Mouse (Mus musculus) intestine, embryonic 16.5 days (tissue): ENCODE measurements around the gene Tst. TPM values are rescaled to one million over a fixed set of nuclear protein-coding genes. Genes with fewer than 3 reads are reported as not detected.

ENCODE experiments used
- ATAC-seq: fragments of 200-750 bp; cut with Nextera tagmentation; 2 replicates; pipeline ENCODE4 v1.8.0; 2017; ENCODE audit warnings: moderate TSS enrichment, moderate library complexity
- H3K27ac ChIP-seq: fragments of 300-500 bp; sonication (generic); 2 replicates; pipeline ENCODE4 v1.5.1; 2014; ENCODE audit warnings: mild to moderate bottlenecking, low read length
- H3K27me3 ChIP-seq: fragments of 300-500 bp; sonication (generic); replicated peaks from 2 replicates; pipeline ENCODE4 v1.6.1; 2014; ENCODE audit warnings: low read length, control low read depth, mixed read lengths; ENCODE audit not compliant: control insufficient read depth, insufficient read depth
- H3K36me3 ChIP-seq: fragments of 300-500 bp; sonication (generic); 2 replicates; pipeline ENCODE4 v1.6.1; 2014; ENCODE audit warnings: low read length, control low read depth; ENCODE audit not compliant: control insufficient read depth, insufficient read depth
- H3K4me1 ChIP-seq: fragments of 300-500 bp; sonication (generic); 2 replicates; pipeline ENCODE4 v1.6.1; 2014; ENCODE audit warnings: low read length, control low read depth, mixed read lengths; ENCODE audit not compliant: control insufficient read depth, insufficient read depth
- H3K4me2 ChIP-seq: fragments of 300-500 bp; sonication (generic); 2 replicates; pipeline ENCODE4 v1.6.1; 2014; ENCODE audit warnings: low read depth, low read length, control low read depth
- H3K4me3 ChIP-seq: fragments of 300-500 bp; sonication (generic); 2 replicates; pipeline ENCODE4 v1.5.1; 2014; ENCODE audit warnings: mild to moderate bottlenecking, low read length
- H3K9ac ChIP-seq: fragments of 300-500 bp; sonication (generic); 2 replicates; pipeline ENCODE4 v1.6.1; 2014; ENCODE audit warnings: low read depth, low read length
- H3K9me3 ChIP-seq: fragments of 300-500 bp; sonication (generic); 2 replicates; pipeline ENCODE4 v1.6.1; 2016; ENCODE audit warnings: low read length, control low read depth; ENCODE audit not compliant: control insufficient read depth
- WGBS: fragments of 180-500 bp; shearing (Covaris S2); extraction: QIAGEN DNeasy Blood & Tissue Kit; methylation state at CpG from one replicate; pipeline ENCODE4 v1.1.7; 2014; 5-methylcytosine and 5-hydroxymethylcytosine counted together
- polyA plus RNA-seq: library from polyadenylated mRNA; unstranded; fragments of >200 nt; fragmentation: Nextera tagmentation; extraction: Ambion mirVana; gene quantifications from 2 replicates; pipeline ENCODE4 v1.2.1, GENCODE M21; 2015

Gene Tst
- 62.9 and 68.1 TPM in 2 replicates for polyA plus RNA-seq

GRCm38 (mm10) chr15:78405517-78406211 is at the start of gene Tst:
Gene Tst, minus strand, starts transcription at chr15:78405907.
- H3K36me3 ChIP-seq, result no peaks in the 10 kb centered on the region
- no peaks in the 10 kb centered on the region for H3K9me3 ChIP-seq
- ATAC-seq, result peak; percentile 85
- peak within 1 kb of the TSS; percentile 91 for H3K27ac ChIP-seq
- peak within 1 kb of the TSS; percentile 75 for H3K4me2 ChIP-seq
- peak within 1 kb of the TSS; percentile 65 for H3K4me3 ChIP-seq
- H3K27me3 ChIP-seq, result peaks cover 6% of the 10 kb centered on the region
- WGBS, result 1% methylated on average over 34 of the region's 34 CpGs
- H3K4me1 ChIP-seq, result peaks cover 41% of the 10 kb centered on the region
- H3K9ac ChIP-seq, result peak within 1 kb of the TSS; percentile 76

- H3K36me3 ChIP-seq, result no peaks in the 10 kb centered on the region
- H3K27me3 ChIP-seq, result no peaks in the 10 kb centered on the region
- no peaks in the 10 kb centered on the region for H3K4me1 ChIP-seq
- H3K4me2 ChIP-seq, result no peak overlapping the region
- H3K4me3 ChIP-seq, result no peak overlapping the region
- H3K27ac ChIP-seq, result no peak overlapping the region
- H3K9ac ChIP-seq, result no peak overlapping the region
- H3K9me3 ChIP-seq, result no peaks in the 10 kb centered on the region
- 48% methylated on average over 4 of the region's 4 CpGs for WGBS
- 0 out of 2 replicates have a peak, but pooled peaks have one; percentile 54 for ATAC-seq
Observed at GRCm38 (mm10) chr15:78455168-78455567, 49.5 kb upstream of the Tst start.

GRCm38 (mm10) chr15:78452929-78453328 is 47.2 kb upstream of the Tst start:
- Histone ChIP-seq H3K9ac (no peak overlapping the region), H3K27ac (no peak overlapping the region), H3K27me3 (no peaks in the 10 kb centered on the region), H3K9me3 (no peaks in the 10 kb centered on the region), H3K36me3 (no peaks in the 10 kb centered on the region), H3K4me2 (no peak overlapping the region), H3K4me3 (no peak overlapping the region), H3K4me1 (no peaks in the 10 kb centered on the region)
- 71% methylated on average over 3 of the region's 3 CpGs for WGBS
- no peak for ATAC-seq

GRCm38 (mm10) chr15:78451201-78451600 is 45.5 kb upstream of the Tst start:
- WGBS, result 84% methylated on average over 2 of the region's 2 CpGs
- ATAC-seq, result no peak

GRCm38 (mm10) chr15:78450419-78450768 is 44.7 kb upstream of the Tst start:
- Histone ChIP-seq H3K9me3 (no peaks in the 10 kb centered on the region), H3K4me1 (no peaks in the 10 kb centered on the region), H3K4me3 (no peak overlapping the region), H3K36me3 (no peaks in the 10 kb centered on the region), H3K9ac (no peak overlapping the region), H3K27ac (no peak overlapping the region), H3K4me2 (no peak overlapping the region), H3K27me3 (no peaks in the 10 kb centered on the region)
- WGBS, result 90% methylated on average over 6 of the region's 6 CpGs
- no peak for ATAC-seq

More at GRCm38 (mm10) chr15:78451201-78451600, 45.5 kb upstream of the Tst start:
- no peak overlapping the region for H3K9ac ChIP-seq
- H3K27me3 ChIP-seq, result no peaks in the 10 kb centered on the region
- no peaks in the 10 kb centered on the region for H3K9me3 ChIP-seq
- no peak overlapping the region for H3K27ac ChIP-seq
- H3K4me1 ChIP-seq, result no peaks in the 10 kb centered on the region
- no peak overlapping the region for H3K4me2 ChIP-seq
- H3K36me3 ChIP-seq, result no peaks in the 10 kb centered on the region
- no peak overlapping the region for H3K4me3 ChIP-seq

- no peak overlapping the region for H3K4me2 ChIP-seq
- H3K9me3 ChIP-seq, result no peaks in the 10 kb centered on the region
- ATAC-seq, result no peak
- H3K27me3 ChIP-seq, result no peaks in the 10 kb centered on the region
- 34% methylated on average over 7 of the region's 7 CpGs for WGBS
- H3K9ac ChIP-seq, result no peak overlapping the region
- no peak overlapping the region for H3K4me3 ChIP-seq
- H3K36me3 ChIP-seq, result no peaks in the 10 kb centered on the region
- no peak overlapping the region for H3K27ac ChIP-seq
- H3K4me1 ChIP-seq, result no peaks in the 10 kb centered on the region
Observed at GRCm38 (mm10) chr15:78449694-78450418, 44.1 kb upstream of the Tst start.

GRCm38 (mm10) chr15:78449131-78449530 is 43.4 kb upstream of the Tst start:
- no peak overlapping the region for H3K4me3 ChIP-seq
- no peaks in the 10 kb centered on the region for H3K27me3 ChIP-seq
- H3K4me2 ChIP-seq, result no peak overlapping the region
- no peaks in the 10 kb centered on the region for H3K36me3 ChIP-seq
- H3K9me3 ChIP-seq, result no peaks in the 10 kb centered on the region
- H3K4me1 ChIP-seq, result no peaks in the 10 kb centered on the region
- H3K27ac ChIP-seq, result no peak overlapping the region
- H3K9ac ChIP-seq, result peak overlapping the region; percentile 42; the same call in 1 of the 2 replicates
- WGBS, result 62% methylated on average over 6 of the region's 6 CpGs
- no peak for ATAC-seq

- no peaks in the 10 kb centered on the region for H3K27me3 ChIP-seq
Observed at GRCm38 (mm10) chr15:78447746-78448535, 42.2 kb upstream of the Tst start.

GRCm38 (mm10) chr15:78447121-78447520 is 41.4 kb upstream of the Tst start:
- ATAC-seq, result no peak
- Histone ChIP-seq H3K27me3 (no peaks in the 10 kb centered on the region), H3K9me3 (no peaks in the 10 kb centered on the region), H3K4me1 (no peaks in the 10 kb centered on the region), H3K4me3 (no peak overlapping the region), H3K9ac (0 out of 2 replicates have a peak overlapping the region, but pooled peaks have one; percentile 45), H3K4me2 (no peak overlapping the region), H3K27ac (0 out of 2 replicates have a peak overlapping the region, but pooled peaks have one; percentile 2), H3K36me3 (no peaks in the 10 kb centered on the region)
- WGBS, result 42% methylated on average over 7 of the region's 7 CpGs

More at GRCm38 (mm10) chr15:78447746-78448535, 42.2 kb upstream of the Tst start:
- Histone ChIP-seq H3K9me3 (no peaks in the 10 kb centered on the region), H3K9ac (peak overlapping the region; percentile 67), H3K36me3 (no peaks in the 10 kb centered on the region), H3K4me3 (peak overlapping the region; percentile 43), H3K27ac (peak overlapping the region; percentile 77), H3K4me1 (no peaks in the 10 kb centered on the region), H3K4me2 (peak overlapping the region; percentile 76)
- peak; percentile 74 for ATAC-seq
- under 1% methylated on average over 22 of the region's 22 CpGs for WGBS
